ENCODE assay signal across 10 mouse cellular contexts in the genomic region with DNA sequence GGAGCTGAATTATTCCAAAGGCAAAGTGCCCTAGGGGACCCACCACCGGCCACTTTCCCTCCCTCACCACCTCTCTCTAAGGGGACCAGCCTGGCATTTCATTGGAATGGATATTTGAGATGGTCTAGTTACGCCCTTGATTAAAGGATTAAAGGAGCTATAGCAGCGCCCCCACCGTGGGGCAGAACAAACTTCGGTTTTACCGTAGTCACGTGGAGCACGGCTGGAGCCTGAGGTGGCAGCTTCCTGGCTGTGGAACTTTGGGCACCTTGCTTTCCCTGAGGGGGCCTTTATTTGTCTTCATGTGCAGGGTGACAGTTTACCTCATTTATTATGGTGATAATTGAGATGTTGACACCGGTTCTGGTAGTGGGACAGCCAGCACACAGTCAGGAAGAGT. TPM values are rescaled to one million over a fixed set of nuclear protein-coding genes. Genes with fewer than 3 reads are reported as not detected.
A peak's percentile ranks its signal among the peaks of the same experiment; 100 is the strongest.
DNase-seq lines count a peak whose midpoint lies in the region; ATAC-seq and TF ChIP-seq lines count a peak whose summit lies in the region.
"Had no signal": no experiment of that assay in that cellular context is flagged by ENCODE, and none has a peak within 500 bp of the region (broad histone marks: within the 10 kb centered on the region; RNA-seq: fewer than 3 reads in every experiment).

No protein-coding gene starts in this region.

- no peak overlapping the region for H3K9ac ChIP-seq in lung, embryonic 15.5 days
- H3K9ac ChIP-seq in forebrain, embryonic 14.5 days (ENCODE audit: low read length): peak overlapping the region; percentile 93
- H3K9ac ChIP-seq in liver, embryonic 13.5 days: peak overlapping the region; percentile 17; the same call in 1 of the 2 replicates
- no peak overlapping the region; the same call in 1 of the 2 replicates for H3K9ac ChIP-seq in stomach, embryonic 16.5 days (ENCODE audit: low read length)

- H3K27ac ChIP-seq in lung, embryonic 15.5 days: no peak overlapping the region
- H3K27ac ChIP-seq in forebrain, embryonic 14.5 days (ENCODE audit: low read depth, low read length): no peak overlapping the region
- peak overlapping the region; percentile 50; the same call in 1 of the 2 replicates for H3K27ac ChIP-seq in liver, embryonic 13.5 days
- H3K27ac ChIP-seq in stomach, embryonic 16.5 days (ENCODE audit: low read length): no peak overlapping the region
- H3K27ac ChIP-seq in heart, embryonic 10.5 days: no peak overlapping the region

- no peaks in the 10 kb centered on the region for H3K36me3 ChIP-seq in lung, embryonic 15.5 days
- H3K36me3 ChIP-seq in forebrain, embryonic 14.5 days (ENCODE audit: control insufficient read depth, insufficient read depth, low read length): no peaks in the 10 kb centered on the region
- no peaks in the 10 kb centered on the region; the same call in 1 of the 2 replicates for H3K36me3 ChIP-seq in liver, embryonic 13.5 days
- H3K36me3 ChIP-seq in stomach, embryonic 16.5 days (ENCODE audit: control insufficient read depth, insufficient read depth, low read length): no peaks in the 10 kb centered on the region
- H3K36me3 ChIP-seq in heart, embryonic 10.5 days: no peaks in the 10 kb centered on the region

- TF ChIP-seq CTCF in lung, adult 2 months (IDR thresholded peaks at IDR 0.05; ENCODE audit: insufficient read depth, low read length): no peak

- DNase-seq in lung, adult 2 months: no peak
- DNase-seq in forebrain, embryonic 14.5 days (ENCODE audit: low spot score): no peak
- DNase-seq in liver, embryonic 13.5 days: no peak
- no peak for DNase-seq in left cerebral cortex, adult 18-20 months (ENCODE audit: low spot score in 2 of 2)
- no peak for DNase-seq in heart, embryonic 10.5 days (ENCODE audit: low spot score)
- DNase-seq: lung, postnatal 14 days had no signal

- no peaks in the 10 kb centered on the region for H3K27me3 ChIP-seq in lung, embryonic 15.5 days
- H3K27me3 ChIP-seq in forebrain, embryonic 14.5 days (replicated peaks; ENCODE audit: control insufficient read depth, insufficient read depth, low read length): no peaks in the 10 kb centered on the region
- H3K27me3 ChIP-seq in liver, embryonic 13.5 days: no peaks in the 10 kb centered on the region
- H3K27me3 ChIP-seq in stomach, embryonic 16.5 days (ENCODE audit: control insufficient read depth, insufficient read depth, low read length): no peaks in the 10 kb centered on the region
- H3K27me3 ChIP-seq in heart, embryonic 10.5 days (ENCODE audit: insufficient read depth, poor library complexity, severe bottlenecking): no peaks in the 10 kb centered on the region

- TF ChIP-seq POLR2A in lung, adult 2 months (IDR thresholded peaks at IDR 0.05; ENCODE audit: borderline replicate concordance, extremely low read depth, low read depth, low read length): no peak

- H3K4me3 ChIP-seq in lung, embryonic 15.5 days: no peak overlapping the region
- H3K4me3 ChIP-seq in lung, adult 2 months (replicated peaks; ENCODE audit: extremely low read depth, low read depth, low read length): no peak overlapping the region
- H3K4me3 ChIP-seq in forebrain, embryonic 14.5 days (ENCODE audit: low read depth, low read length): peak overlapping the region; percentile 79; the same call in 1 of the 2 replicates
- no peak overlapping the region for H3K4me3 ChIP-seq in liver, embryonic 13.5 days (replicated peaks)
- H3K4me3 ChIP-seq in stomach, embryonic 16.5 days (replicated peaks; ENCODE audit: low read length): no peak overlapping the region
- H3K4me3 ChIP-seq in heart, embryonic 10.5 days: no peak overlapping the region; the same call in 1 of the 2 replicates

- no peaks in the 10 kb centered on the region for H3K9me3 ChIP-seq in lung, embryonic 15.5 days
- H3K9me3 ChIP-seq in forebrain, embryonic 14.5 days (replicated peaks; ENCODE audit: control insufficient read depth, low read length): no peaks in the 10 kb centered on the region
- no peaks in the 10 kb centered on the region for H3K9me3 ChIP-seq in liver, embryonic 13.5 days (replicated peaks)
- no peaks in the 10 kb centered on the region for H3K9me3 ChIP-seq in stomach, embryonic 16.5 days (replicated peaks; ENCODE audit: control insufficient read depth, low read length)
- H3K9me3 ChIP-seq in heart, embryonic 10.5 days: no peaks in the 10 kb centered on the region
- H3K9me3 ChIP-seq: G1E had no signal

- 39% methylated on average over 9 of the region's 9 CpGs for WGBS in lung, embryonic 15.5 days
- 55% methylated on average over 9 of the region's 9 CpGs for WGBS in lung, adult 2 months
- 15% methylated on average over 9 of the region's 9 CpGs for WGBS in forebrain, embryonic 14.5 days
- WGBS in liver, embryonic 13.5 days (ENCODE audit: insufficient replicate concordance): 45% methylated on average over 9 of the region's 9 CpGs
- WGBS in stomach, embryonic 16.5 days: 42% methylated on average over 9 of the region's 9 CpGs
- 36% methylated on average over 9 of the region's 9 CpGs for WGBS in heart, embryonic 10.5 days

- H3K4me2 ChIP-seq in lung, embryonic 15.5 days: 0 out of 2 replicates have a peak overlapping the region, but pooled peaks have one; percentile 73
- H3K4me2 ChIP-seq in forebrain, embryonic 14.5 days (ENCODE audit: low read length): peak overlapping the region; percentile 87
- peak overlapping the region; percentile 96 for H3K4me2 ChIP-seq in liver, embryonic 13.5 days
- H3K4me2 ChIP-seq in stomach, embryonic 16.5 days (ENCODE audit: low read depth, low read length): peak overlapping the region; percentile 77

- peaks cover 58% of the 10 kb centered on the region for H3K4me1 ChIP-seq in lung, embryonic 15.5 days
- H3K4me1 ChIP-seq in lung, adult 2 months (ENCODE audit: control insufficient read depth, insufficient read depth, low read length): peaks cover 35% of the 10 kb centered on the region
- H3K4me1 ChIP-seq in forebrain, embryonic 14.5 days (ENCODE audit: control insufficient read depth, insufficient read depth, low read length): peaks cover 35% of the 10 kb centered on the region
- H3K4me1 ChIP-seq in liver, embryonic 13.5 days (replicated peaks): peaks cover 84% of the 10 kb centered on the region
- peaks cover 61% of the 10 kb centered on the region for H3K4me1 ChIP-seq in stomach, embryonic 16.5 days (ENCODE audit: control insufficient read depth, insufficient read depth, low read length)
- peaks cover 64% of the 10 kb centered on the region for H3K4me1 ChIP-seq in heart, embryonic 10.5 days

- no peak for ATAC-seq in lung, embryonic 15.5 days (ENCODE audit: borderline replicate concordance, extremely low read depth, low FRiP score, low TSS enrichment)
- no peak for ATAC-seq in forebrain, embryonic 14.5 days
- no peak for ATAC-seq in liver, embryonic 13.5 days (ENCODE audit: low read depth)
- no peak for ATAC-seq in stomach, embryonic 16.5 days (ENCODE audit: insufficient read depth, low FRiP score)
- ATAC-seq in activated CD4-positive, CD25-positive, alpha-beta regulatory T cell, adult 4 months: no peak

RNA-seq across cellular contexts. Expression of a gene that starts 4.8 kb away (rescaled TPM):
- polyA plus RNA-seq in lung, embryonic 15.5 days (2015; fragmentation: Nextera tagmentation; extraction: Ambion mirVana): 18.8 and 21.7 TPM in 2 replicates
- polyA plus RNA-seq in lung, adult 2 months (2012; rRNA removed): 53.1 and 62.3 TPM in 2 replicates
- polyA plus RNA-seq in forebrain, embryonic 14.5 days (2014; fragmentation: Nextera tagmentation; extraction: Ambion mirVana): 57.4 and 69.6 TPM in 2 replicates
- polyA plus RNA-seq in liver, embryonic 13.5 days (2015; fragmentation: Nextera tagmentation; extraction: Ambion mirVana): 5.8 and 6.7 TPM in 2 replicates
- 13.7 and 14.2 TPM in 2 replicates for polyA plus RNA-seq in stomach, embryonic 16.5 days (2015; fragmentation: Nextera tagmentation; extraction: Ambion mirVana)
- 100 to 1,000 TPM; 299 to 317 TPM for total RNA-seq in left cerebral cortex, adult 18-20 months (2021)
- polyA plus RNA-seq in activated CD4-positive, CD25-positive, alpha-beta regulatory T cell, adult 4 months (2017; shearing (Covaris generic)): 10 to 100 TPM; 24.3 to 32.6 TPM
- 6.4 and 8.3 TPM in 2 replicates for polyA plus RNA-seq in heart, embryonic 10.5 days (2016; fragmentation: Nextera tagmentation; extraction: Ambion mirVana)

Comparison
In these comparisons a context has a peak if more than half of its experiments do, and no peak if none do; other contexts are left out.
1. H3K9ac ChIP-seq: peak in forebrain, embryonic 14.5 days (single experiment) and liver, embryonic 13.5 days (single experiment); none in lung, embryonic 15.5 days (single experiment) and stomach, embryonic 16.5 days (single experiment).
2. Peak in every context shown above with its lines, with median percentiles within 50 percentile points of each other: H3K4me2 ChIP-seq.